In genomic region chr1:180226221-180226713, GRCm38 (mm10) we compare ENCODE assay signal across 8 mouse cellular contexts. TPM values are rescaled to one million over a fixed set of nuclear protein-coding genes. Genes with fewer than 3 reads are reported as not detected.
DNase-seq lines count a peak whose midpoint lies in the region; ATAC-seq lines count a peak whose summit lies in the region.

No protein-coding gene starts in this region.

- H3K9me3 ChIP-seq in heart, embryonic 15.5 days (replicated peaks): no peaks in the 10 kb centered on the region
- H3K9me3 ChIP-seq in hindbrain, embryonic 15.5 days: no peaks in the 10 kb centered on the region
- no peaks in the 10 kb centered on the region for H3K9me3 ChIP-seq in liver, embryonic 16.5 days (replicated peaks; ENCODE audit: control insufficient read depth, low read length)

- DNase-seq in heart, adult 8-10 months (ENCODE audit: low spot score): no peak
- DNase-seq in embryo, embryonic 11 days: peak; percentile 48
- no peak for DNase-seq in adipocyte (ENCODE audit: low spot score)
- DNase-seq in urinary bladder, postnatal 14 days (ENCODE audit: low spot score): no peak

- H3K27me3 ChIP-seq in heart, embryonic 15.5 days: no peaks in the 10 kb centered on the region
- H3K27me3 ChIP-seq in hindbrain, embryonic 15.5 days: no peaks in the 10 kb centered on the region
- no peaks in the 10 kb centered on the region for H3K27me3 ChIP-seq in liver, embryonic 16.5 days (ENCODE audit: control insufficient read depth, insufficient read depth, low read depth, low read length)

- WGBS in heart, embryonic 15.5 days: 6% methylated on average over 12 of the region's 12 CpGs
- 16% methylated on average over 12 of the region's 12 CpGs for WGBS in hindbrain, embryonic 15.5 days
- WGBS in liver, embryonic 16.5 days (ENCODE audit: insufficient replicate concordance): 6% methylated on average over 12 of the region's 12 CpGs

- peak overlapping the region; percentile 60 for H3K27ac ChIP-seq in heart, embryonic 15.5 days
- H3K27ac ChIP-seq in hindbrain, embryonic 15.5 days (replicated peaks): peak overlapping the region; percentile 76
- H3K27ac ChIP-seq in liver, embryonic 16.5 days (ENCODE audit: low read length): peak overlapping the region; percentile 87

- no peaks in the 10 kb centered on the region for H3K36me3 ChIP-seq in heart, embryonic 15.5 days
- no peaks in the 10 kb centered on the region for H3K36me3 ChIP-seq in hindbrain, embryonic 15.5 days
- no peaks in the 10 kb centered on the region for H3K36me3 ChIP-seq in liver, embryonic 16.5 days (ENCODE audit: control insufficient read depth, insufficient read depth)

- H3K4me1 ChIP-seq in heart, embryonic 15.5 days (replicated peaks): peaks cover 9% of the 10 kb centered on the region
- H3K4me1 ChIP-seq in hindbrain, embryonic 15.5 days (replicated peaks): peaks cover 18% of the 10 kb centered on the region
- peaks cover 17% of the 10 kb centered on the region for H3K4me1 ChIP-seq in liver, embryonic 16.5 days (ENCODE audit: control insufficient read depth, low read depth, low read length)

- peak overlapping the region; percentile 65 for H3K4me2 ChIP-seq in heart, embryonic 15.5 days
- H3K4me2 ChIP-seq in hindbrain, embryonic 15.5 days: peak overlapping the region; percentile 91
- peak overlapping the region; percentile 79 for H3K4me2 ChIP-seq in liver, embryonic 16.5 days (ENCODE audit: low read depth, low read length)

- H3K9ac ChIP-seq in heart, embryonic 15.5 days: peak overlapping the region; percentile 42
- peak overlapping the region; percentile 30; the same call in 1 of the 2 replicates for H3K9ac ChIP-seq in hindbrain, embryonic 15.5 days
- peak overlapping the region; percentile 63 for H3K9ac ChIP-seq in liver, embryonic 16.5 days (ENCODE audit: low read depth, low read length)

- ATAC-seq in heart, embryonic 15.5 days (replicated peaks; ENCODE audit: insufficient number of reproducible peaks, insufficient read depth, low FRiP score, low read depth): peak; percentile 65
- peak; percentile 52 for ATAC-seq in hindbrain, embryonic 15.5 days (ENCODE audit: low FRiP score, low read depth)
- ATAC-seq in liver, embryonic 16.5 days (ENCODE audit: low read depth): peak; percentile 77
- ATAC-seq in neutrophil, adult 5-6 weeks (ENCODE audit: extremely low read depth, insufficient number of reproducible peaks, low FRiP score, poor library complexity, severe bottlenecking): peak; percentile 74

- H3K4me3 ChIP-seq in heart, embryonic 15.5 days: peak overlapping the region; percentile 56
- H3K4me3 ChIP-seq in hindbrain, embryonic 15.5 days: peak overlapping the region; percentile 39
- peak overlapping the region; percentile 69 for H3K4me3 ChIP-seq in liver, embryonic 16.5 days (ENCODE audit: low read depth, low read length)

RNA-seq across cellular contexts. Expression of gene Coq8a, which starts 26.9 kb away (rescaled TPM):
- polyA plus RNA-seq in heart, embryonic 15.5 days (2015; fragmentation: Nextera tagmentation; extraction: Ambion mirVana): 55.3 and 66.7 TPM in 2 replicates
- total RNA-seq in heart, adult 8-10 months (2022): 1,000 to 10,000 TPM in 1 of 4 experiments, 100 to 1,000 TPM in 3; 923 to 1,131 (median 957) TPM
- polyA plus RNA-seq in hindbrain, embryonic 15.5 days (2015; fragmentation: Nextera tagmentation; extraction: Ambion mirVana): 2.3 and 2.6 TPM in 2 replicates
- polyA plus RNA-seq in liver, embryonic 16.5 days (2015; fragmentation: Nextera tagmentation; extraction: Ambion mirVana): 37.0 and 43.7 TPM in 2 replicates
- total RNA-seq in neutrophil, adult 5-6 weeks (2017): 46.3 TPM in 2 replicates

RNA-seq across cellular contexts. Expression of gene Psen2, which starts 37.0 kb away (rescaled TPM):
- polyA plus RNA-seq in heart, embryonic 15.5 days (2015; fragmentation: Nextera tagmentation; extraction: Ambion mirVana): 14.9 and 17.4 TPM in 2 replicates
- total RNA-seq in heart, adult 8-10 months (2022): 10 to 100 TPM; 14.7 to 16.0 (median 15.3) TPM
- 18.5 and 19.9 TPM in 2 replicates for polyA plus RNA-seq in hindbrain, embryonic 15.5 days (2015; fragmentation: Nextera tagmentation; extraction: Ambion mirVana)
- polyA plus RNA-seq in liver, embryonic 16.5 days (2015; fragmentation: Nextera tagmentation; extraction: Ambion mirVana): 32.2 and 37.0 TPM in 2 replicates
- total RNA-seq in neutrophil, adult 5-6 weeks (2017): 66.0 and 74.3 TPM in 2 replicates

Comparison
In these comparisons a context has a peak if more than half of its experiments do, and no peak if none do; other contexts are left out.
1. RNA of gene Coq8a, which starts 26.9 kb away (polyA plus RNA-seq): 55.3 to 66.7 TPM in heart, embryonic 15.5 days and 37.0 to 43.7 TPM in liver, embryonic 16.5 days; 2.3 to 2.6 TPM in hindbrain, embryonic 15.5 days; every median in the first group is over 10 times any median in the second.
2. Peak in every context shown above with its lines, with median percentiles within 50 percentile points of each other: ATAC-seq, H3K27ac ChIP-seq, H3K4me2 ChIP-seq, H3K4me3 ChIP-seq and H3K9ac ChIP-seq.